Mouse (Mus musculus): ENCODE measurements around the gene Spp2. TPM values are rescaled to one million over a fixed set of nuclear protein-coding genes. Genes with fewer than 3 reads are reported as not detected.

The Spp2 gene
- polyA plus RNA-seq, 1 experiment from 2014 or later: 141 TPM

DNA sequence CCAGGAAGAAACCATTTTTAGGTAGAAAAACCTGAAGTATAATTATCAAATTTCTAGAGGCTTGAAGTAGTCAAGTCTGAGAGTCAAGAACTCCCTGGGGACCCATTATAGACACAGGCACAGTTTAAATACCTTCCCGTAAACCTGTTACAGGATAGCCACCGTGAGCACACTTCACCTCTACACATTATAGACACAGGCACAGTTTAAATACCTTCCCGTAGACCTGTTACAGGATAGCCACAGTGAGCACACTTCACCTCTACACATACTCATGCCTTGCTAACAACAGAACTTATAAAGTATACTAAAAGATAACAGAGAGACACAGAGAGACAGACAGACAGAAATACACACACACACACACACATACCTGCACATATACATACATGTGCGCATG is 24.5 kb downstream of the Spp2 start:
- H3K9ac ChIP-seq (replicated peaks; ENCODE audit: low read length): no peak overlapping the region
- H3K9me3 ChIP-seq (ENCODE audit: low read length): no peaks in the 10 kb centered on the region
- no peak for ATAC-seq (ENCODE audit: low FRiP score, low TSS enrichment)
- no peak overlapping the region for H3K27ac ChIP-seq (ENCODE audit: low read length)
- 81% methylated on average over 4 of the region's 4 CpGs for WGBS
- H3K27me3 ChIP-seq (ENCODE audit: insufficient read depth, low read length): no peaks in the 10 kb centered on the region
- H3K4me1 ChIP-seq (ENCODE audit: insufficient read depth, low read length): no peaks in the 10 kb centered on the region
- no peaks in the 10 kb centered on the region for H3K36me3 ChIP-seq (ENCODE audit: insufficient read depth, low read length)
- no peak overlapping the region for H3K4me2 ChIP-seq (replicated peaks; ENCODE audit: low read depth, low read length)
- no peak overlapping the region for H3K4me3 ChIP-seq (ENCODE audit: low read length)

DNA sequence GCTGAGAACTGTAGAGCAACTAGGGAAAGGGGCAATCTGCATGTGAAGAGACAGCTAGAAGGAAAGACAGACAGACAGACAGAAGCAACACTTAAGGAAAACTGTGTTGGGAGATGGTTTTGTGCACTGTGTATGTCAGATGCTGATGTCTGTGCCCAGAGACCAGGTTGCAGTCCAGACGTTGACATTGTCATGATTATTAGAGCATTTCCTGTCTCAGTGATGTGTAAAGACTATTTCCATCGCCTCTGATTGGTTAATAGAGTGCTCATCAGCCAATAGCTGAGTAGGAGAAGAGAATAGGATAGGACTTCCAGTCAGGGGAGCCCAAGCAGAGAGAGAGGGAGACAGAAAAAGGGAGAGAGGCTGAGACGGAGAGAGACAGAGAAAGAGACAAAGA is 25.8 kb downstream of the Spp2 start:
- WGBS: 45% methylated on average over 3 of the region's 3 CpGs
- Histone ChIP-seq H3K27ac (ENCODE audit: low read length) (no peak overlapping the region), H3K36me3 (ENCODE audit: insufficient read depth, low read length) (no peaks in the 10 kb centered on the region), H3K4me2 (replicated peaks; ENCODE audit: low read depth, low read length) (no peak overlapping the region), H3K9me3 (ENCODE audit: low read length) (no peaks in the 10 kb centered on the region), H3K4me1 (ENCODE audit: insufficient read depth, low read length) (no peaks in the 10 kb centered on the region), H3K4me3 (ENCODE audit: low read length) (no peak overlapping the region), H3K9ac (replicated peaks; ENCODE audit: low read length) (no peak overlapping the region), H3K27me3 (ENCODE audit: insufficient read depth, low read length) (no peaks in the 10 kb centered on the region)
- ATAC-seq (ENCODE audit: low FRiP score, low TSS enrichment): no peak

DNA sequence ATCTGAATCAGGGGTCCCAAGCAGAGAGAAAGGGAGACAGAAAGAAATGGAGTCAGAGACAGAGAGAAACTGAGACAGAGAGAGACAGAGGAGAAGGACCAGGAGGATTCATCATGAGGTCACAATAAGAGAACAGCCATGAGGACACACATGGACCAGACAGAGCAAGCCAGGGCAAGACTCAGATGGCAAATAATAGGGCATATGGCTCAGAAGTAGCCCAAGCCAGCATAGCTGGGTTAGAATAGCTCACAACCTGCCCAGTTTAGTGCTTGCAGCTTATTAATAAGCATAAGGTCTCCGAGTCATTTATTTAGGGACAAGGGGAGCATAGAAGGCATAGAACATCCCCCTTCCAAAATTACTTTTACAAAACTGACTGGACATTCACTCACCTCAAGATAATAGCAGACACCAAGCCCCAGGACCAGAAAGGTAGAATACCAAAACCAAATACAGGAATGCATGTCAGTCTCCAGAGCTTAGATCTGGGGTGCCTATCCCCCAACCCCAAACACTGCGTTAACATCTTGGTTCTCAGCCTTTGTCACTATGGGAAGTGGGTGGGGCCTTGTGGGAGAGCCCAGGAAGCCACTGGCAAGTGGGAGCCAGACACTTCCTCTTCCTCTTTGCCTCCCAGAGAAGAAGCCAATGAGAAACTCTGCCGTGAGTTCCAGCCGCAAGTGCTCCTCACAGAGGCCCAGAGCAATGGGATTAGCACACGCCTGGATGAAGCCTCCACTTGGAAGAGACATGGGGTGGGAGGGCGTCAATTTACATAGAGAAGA is 26.5 kb downstream of the Spp2 start:
- Histone ChIP-seq H3K36me3 (ENCODE audit: insufficient read depth, low read length) (no peaks in the 10 kb centered on the region), H3K9me3 (ENCODE audit: low read length) (no peaks in the 10 kb centered on the region), H3K27ac (ENCODE audit: low read length) (no peak overlapping the region), H3K4me2 (replicated peaks; ENCODE audit: low read depth, low read length) (no peak overlapping the region), H3K27me3 (ENCODE audit: insufficient read depth, low read length) (no peaks in the 10 kb centered on the region), H3K4me3 (ENCODE audit: low read length) (no peak overlapping the region), H3K4me1 (ENCODE audit: insufficient read depth, low read length) (no peaks in the 10 kb centered on the region), H3K9ac (replicated peaks; ENCODE audit: low read length) (no peak overlapping the region)
- 76% methylated on average over 6 of the region's 6 CpGs for WGBS
- no peak for ATAC-seq (ENCODE audit: low FRiP score, low TSS enrichment)

GRCm38 (mm10) chr1:88434057-88434456 is 27.3 kb downstream of the Spp2 start:
- Histone ChIP-seq H3K27ac (ENCODE audit: low read length) (no peak overlapping the region), H3K4me1 (ENCODE audit: insufficient read depth, low read length) (no peaks in the 10 kb centered on the region), H3K9me3 (ENCODE audit: low read length) (no peaks in the 10 kb centered on the region), H3K4me3 (ENCODE audit: low read length) (no peak overlapping the region), H3K4me2 (replicated peaks; ENCODE audit: low read depth, low read length) (no peak overlapping the region), H3K9ac (replicated peaks; ENCODE audit: low read length) (no peak overlapping the region), H3K36me3 (ENCODE audit: insufficient read depth, low read length) (no peaks in the 10 kb centered on the region), H3K27me3 (ENCODE audit: insufficient read depth, low read length) (no peaks in the 10 kb centered on the region)
- WGBS: 72% methylated on average over 4 of the region's 4 CpGs
- no peak for ATAC-seq (ENCODE audit: low FRiP score, low TSS enrichment)

- no peak overlapping the region for H3K27ac ChIP-seq (ENCODE audit: low read length)
- no peaks in the 10 kb centered on the region for H3K9me3 ChIP-seq (ENCODE audit: low read length)
- no peak overlapping the region for H3K4me2 ChIP-seq (replicated peaks; ENCODE audit: low read depth, low read length)
- no peaks in the 10 kb centered on the region for H3K4me1 ChIP-seq (ENCODE audit: insufficient read depth, low read length)
- no peak overlapping the region for H3K9ac ChIP-seq (replicated peaks; ENCODE audit: low read length)
- no peak for ATAC-seq (ENCODE audit: low FRiP score, low TSS enrichment)
- H3K27me3 ChIP-seq (ENCODE audit: insufficient read depth, low read length): no peaks in the 10 kb centered on the region
- no peak overlapping the region for H3K4me3 ChIP-seq (ENCODE audit: low read length)
- WGBS: 70% methylated on average over 9 of the region's 9 CpGs
- H3K36me3 ChIP-seq (ENCODE audit: insufficient read depth, low read length): no peaks in the 10 kb centered on the region
Measured at GRCm38 (mm10) chr1:88437206-88438126, 30.7 kb downstream of the Spp2 start.

DNA sequence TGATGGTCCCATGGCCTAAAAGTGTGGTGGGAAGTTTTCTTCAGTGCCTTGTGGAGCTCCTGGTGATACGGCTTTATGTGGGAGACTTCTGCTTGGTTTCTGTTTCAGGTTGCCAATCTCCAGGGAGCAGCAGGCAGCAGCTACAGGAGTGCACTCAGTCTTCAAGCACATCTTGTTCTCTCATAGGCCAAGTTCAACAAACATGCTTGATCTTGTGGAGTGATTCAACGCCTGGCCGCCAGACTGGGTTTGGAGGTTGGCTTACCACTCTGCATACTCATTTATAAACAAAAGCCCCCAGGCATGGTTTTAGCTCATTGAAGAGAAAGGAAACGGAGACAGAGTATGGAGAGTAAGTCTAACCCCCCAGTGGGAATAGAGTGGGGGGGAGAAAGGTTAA is 36.6 kb downstream of the Spp2 start:
- Histone ChIP-seq H3K36me3 (ENCODE audit: insufficient read depth, low read length) (no peaks in the 10 kb centered on the region), H3K27ac (ENCODE audit: low read length) (no peak overlapping the region), H3K4me1 (ENCODE audit: insufficient read depth, low read length) (no peaks in the 10 kb centered on the region), H3K9ac (replicated peaks; ENCODE audit: low read length) (no peak overlapping the region), H3K9me3 (ENCODE audit: low read length) (no peaks in the 10 kb centered on the region), H3K4me2 (replicated peaks; ENCODE audit: low read depth, low read length) (no peak overlapping the region), H3K27me3 (ENCODE audit: insufficient read depth, low read length) (no peaks in the 10 kb centered on the region), H3K4me3 (ENCODE audit: low read length) (no peak overlapping the region)
- 66% methylated on average over 4 of the region's 4 CpGs for WGBS
- ATAC-seq (ENCODE audit: low FRiP score, low TSS enrichment): no peak

DNA sequence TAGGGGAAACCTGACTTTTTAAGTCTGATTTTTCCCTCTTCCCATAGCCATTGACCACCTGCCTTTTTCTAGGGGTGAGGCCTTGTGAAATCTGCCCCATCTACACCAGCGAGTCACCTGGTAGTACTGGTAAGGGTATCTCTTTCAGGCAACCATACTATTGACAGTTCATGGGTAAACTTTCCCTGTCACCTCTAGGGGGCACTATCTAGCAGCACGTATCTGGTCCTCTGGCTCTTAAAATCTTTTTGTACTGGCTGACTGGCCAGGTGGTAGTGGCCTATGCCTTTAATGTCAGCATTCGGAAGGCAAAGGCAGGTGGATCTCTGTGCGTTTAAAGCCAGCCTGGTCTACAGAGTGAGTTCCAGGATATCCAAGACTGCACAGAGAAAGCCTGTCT is 38.6 kb downstream of the Spp2 start:
- no peak overlapping the region for H3K4me3 ChIP-seq (ENCODE audit: low read length)
- H3K4me2 ChIP-seq (replicated peaks; ENCODE audit: low read depth, low read length): no peak overlapping the region
- no peaks in the 10 kb centered on the region for H3K9me3 ChIP-seq (ENCODE audit: low read length)
- no peak for ATAC-seq (ENCODE audit: low FRiP score, low TSS enrichment)
- WGBS: 74% methylated on average over 4 of the region's 4 CpGs
- no peaks in the 10 kb centered on the region for H3K27me3 ChIP-seq (ENCODE audit: insufficient read depth, low read length)
- H3K36me3 ChIP-seq (ENCODE audit: insufficient read depth, low read length): no peaks in the 10 kb centered on the region
- H3K9ac ChIP-seq (replicated peaks; ENCODE audit: low read length): no peak overlapping the region
- H3K4me1 ChIP-seq (ENCODE audit: insufficient read depth, low read length): no peaks in the 10 kb centered on the region
- no peak overlapping the region for H3K27ac ChIP-seq (ENCODE audit: low read length)

GRCm38 (mm10) chr1:88446270-88447030 is 39.7 kb downstream of the Spp2 start:
- H3K36me3 ChIP-seq (ENCODE audit: insufficient read depth, low read length): no peaks in the 10 kb centered on the region
- no peak overlapping the region for H3K4me3 ChIP-seq (ENCODE audit: low read length)
- 81% methylated on average over 16 of the region's 16 CpGs for WGBS
- no peak for ATAC-seq (ENCODE audit: low FRiP score, low TSS enrichment)
- H3K9me3 ChIP-seq (ENCODE audit: low read length): no peaks in the 10 kb centered on the region
- H3K4me2 ChIP-seq (replicated peaks; ENCODE audit: low read depth, low read length): no peak overlapping the region
- H3K27me3 ChIP-seq (ENCODE audit: insufficient read depth, low read length): no peaks in the 10 kb centered on the region
- no peak overlapping the region for H3K27ac ChIP-seq (ENCODE audit: low read length)
- no peak overlapping the region for H3K9ac ChIP-seq (replicated peaks; ENCODE audit: low read length)
- H3K4me1 ChIP-seq (ENCODE audit: insufficient read depth, low read length): no peaks in the 10 kb centered on the region

DNA sequence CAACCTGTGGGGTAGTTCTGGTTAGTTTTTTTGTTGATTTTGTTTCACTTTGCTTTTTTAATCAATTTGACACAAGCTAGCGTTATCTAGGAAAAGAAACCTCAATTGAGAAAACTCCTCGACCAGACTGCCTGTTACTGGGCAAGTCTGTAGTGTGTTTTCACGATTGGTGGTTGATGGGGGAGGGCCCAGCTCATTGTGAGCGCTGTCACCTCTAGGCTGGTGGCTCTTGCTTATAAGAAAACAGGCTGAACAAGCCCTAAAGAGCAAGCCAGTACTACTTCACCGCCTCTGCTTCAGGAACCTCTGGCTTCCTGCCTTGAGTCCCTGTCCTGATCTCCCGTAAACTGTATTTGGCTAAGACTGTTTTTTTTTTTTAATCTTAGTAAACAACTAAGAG is 40.7 kb downstream of the Spp2 start:
- ATAC-seq (ENCODE audit: low FRiP score, low TSS enrichment): no peak

More for the DNA sequence above, 40.7 kb downstream of the Spp2 start:
- no peaks in the 10 kb centered on the region for H3K36me3 ChIP-seq (ENCODE audit: insufficient read depth, low read length)
- H3K27ac ChIP-seq (ENCODE audit: low read length): no peak overlapping the region
- no peak overlapping the region for H3K4me3 ChIP-seq (ENCODE audit: low read length)
- H3K27me3 ChIP-seq (ENCODE audit: insufficient read depth, low read length): no peaks in the 10 kb centered on the region
- no peak overlapping the region for H3K4me2 ChIP-seq (replicated peaks; ENCODE audit: low read depth, low read length)
- H3K4me1 ChIP-seq (ENCODE audit: insufficient read depth, low read length): no peaks in the 10 kb centered on the region
- WGBS: 19% methylated on average over 6 of the region's 6 CpGs
- no peak overlapping the region for H3K9ac ChIP-seq (replicated peaks; ENCODE audit: low read length)
- H3K9me3 ChIP-seq (ENCODE audit: low read length): no peaks in the 10 kb centered on the region
